Mouse (Mus musculus) urinary bladder, postnatal 25 days (tissue): Measurements from ENCODE around the gene Ptpa.
"Not testable (repeated sequence)": the region's sequence is repeated elsewhere in the genome, so short reads cannot be mapped to it uniquely, and the experiment has no call there.

Experiments
- DNase-seq: peaks from one replicate; pipeline ENCODE4 v3.0.0; 2022; ENCODE audit warnings: low spot score

The Ptpa gene

DNA sequence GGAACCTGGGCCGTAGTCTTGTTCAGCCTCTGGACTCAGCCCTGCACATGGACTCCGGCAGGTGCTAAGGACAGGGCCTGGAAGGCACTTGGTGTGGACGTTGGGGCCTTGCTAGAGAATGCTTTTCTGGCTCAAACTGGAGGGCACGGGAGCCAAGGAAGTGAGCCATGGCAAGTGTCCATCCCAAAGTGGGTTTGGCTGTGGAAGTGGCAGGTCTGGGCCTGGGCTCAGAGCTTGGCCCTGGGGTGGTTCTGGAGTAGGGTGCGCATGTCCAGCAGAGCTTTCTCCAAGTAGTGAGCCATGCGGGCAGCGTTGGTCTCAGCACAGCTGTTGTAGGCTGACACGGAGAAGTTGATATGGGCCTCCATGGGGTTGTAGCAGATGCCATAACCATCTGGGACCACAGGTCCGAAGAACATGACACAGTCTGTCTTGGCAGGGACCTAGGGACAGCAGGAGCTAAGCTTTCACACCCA lies 13.4 kb upstream of the Ptpa start:
- no peak for DNase-seq

DNA sequence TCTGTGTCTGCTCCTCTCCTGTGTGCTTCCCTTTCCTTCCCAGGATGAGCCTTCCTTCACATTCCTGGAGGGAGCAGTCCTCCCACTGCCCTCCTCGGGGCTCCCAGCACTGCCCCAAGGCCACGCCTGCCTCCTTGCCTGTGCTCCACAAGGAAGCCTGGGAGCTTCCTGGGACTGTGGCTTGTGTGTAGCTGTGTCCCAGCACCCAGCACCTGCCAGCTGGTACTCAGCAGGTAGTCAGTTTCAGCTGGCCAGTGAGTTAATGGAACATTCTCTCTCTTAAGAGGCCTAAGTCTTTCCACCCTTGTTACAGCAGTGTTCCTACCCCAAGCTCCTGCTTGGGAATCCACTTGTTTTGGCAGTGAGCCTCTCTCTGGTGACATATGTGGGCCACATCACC lies 13.0 kb upstream of the Ptpa start:
- no peak for DNase-seq

DNA sequence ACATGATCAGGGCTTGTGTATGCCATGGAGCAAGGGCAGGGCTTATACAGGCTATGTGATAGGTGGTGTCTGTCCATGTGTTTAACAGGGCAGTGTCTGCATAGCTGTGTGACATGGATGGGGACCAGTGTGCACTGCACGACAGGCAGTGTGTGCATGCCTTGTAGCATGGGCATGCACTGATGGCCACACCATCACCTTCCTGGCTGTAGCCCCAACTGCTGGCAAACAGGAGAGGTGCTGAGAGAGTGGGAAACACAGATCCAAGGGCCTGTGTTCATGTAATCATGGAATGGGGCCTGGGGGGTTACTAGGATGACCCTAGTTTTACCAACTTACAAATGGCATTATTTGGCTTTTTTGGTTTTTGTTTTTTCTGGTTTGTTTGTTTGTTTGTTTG lies 12.0 kb upstream of the Ptpa start:
- no peak for DNase-seq

DNA sequence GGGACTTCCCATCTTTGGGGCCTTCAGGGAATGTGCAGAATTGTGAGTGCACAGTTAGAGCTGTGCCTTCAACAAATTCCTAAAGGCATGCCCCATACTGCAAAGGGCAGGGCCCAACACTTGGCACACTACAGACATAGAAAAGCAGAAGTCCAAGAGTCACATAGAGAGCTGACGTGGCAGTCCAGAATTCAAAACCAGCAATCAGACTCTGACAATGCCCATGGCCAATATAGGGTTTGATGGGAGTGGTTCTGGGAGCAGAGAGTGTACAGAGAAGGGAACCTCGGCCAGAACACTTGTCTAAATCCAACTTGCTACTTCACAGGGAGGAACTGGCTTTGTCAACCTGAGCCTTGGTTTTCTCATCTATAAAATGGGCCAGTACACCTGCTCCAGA lies 8.6 kb upstream of the Ptpa start:
- DNase-seq = no peak

DNA sequence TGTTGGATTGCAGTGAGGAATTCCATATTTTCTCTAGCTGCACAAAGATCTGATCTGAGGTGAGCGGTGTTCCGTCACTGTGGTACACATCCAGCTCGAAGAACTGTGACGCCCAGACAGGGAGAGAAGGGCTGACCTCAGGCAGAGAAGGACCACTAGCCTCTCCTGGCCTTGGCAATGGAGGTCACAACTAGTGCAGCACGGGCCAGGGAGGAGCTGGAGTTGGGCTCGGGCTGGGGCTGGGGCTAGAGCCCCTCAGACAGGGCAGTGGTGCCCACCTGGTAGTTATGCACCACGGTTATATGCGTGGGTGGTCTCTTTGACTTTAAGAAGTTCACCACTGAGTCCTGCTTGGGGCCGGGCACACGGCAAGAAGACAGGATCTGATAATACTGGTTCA lies 8.1 kb upstream of the Ptpa start:
- DNase-seq = no peak

DNA sequence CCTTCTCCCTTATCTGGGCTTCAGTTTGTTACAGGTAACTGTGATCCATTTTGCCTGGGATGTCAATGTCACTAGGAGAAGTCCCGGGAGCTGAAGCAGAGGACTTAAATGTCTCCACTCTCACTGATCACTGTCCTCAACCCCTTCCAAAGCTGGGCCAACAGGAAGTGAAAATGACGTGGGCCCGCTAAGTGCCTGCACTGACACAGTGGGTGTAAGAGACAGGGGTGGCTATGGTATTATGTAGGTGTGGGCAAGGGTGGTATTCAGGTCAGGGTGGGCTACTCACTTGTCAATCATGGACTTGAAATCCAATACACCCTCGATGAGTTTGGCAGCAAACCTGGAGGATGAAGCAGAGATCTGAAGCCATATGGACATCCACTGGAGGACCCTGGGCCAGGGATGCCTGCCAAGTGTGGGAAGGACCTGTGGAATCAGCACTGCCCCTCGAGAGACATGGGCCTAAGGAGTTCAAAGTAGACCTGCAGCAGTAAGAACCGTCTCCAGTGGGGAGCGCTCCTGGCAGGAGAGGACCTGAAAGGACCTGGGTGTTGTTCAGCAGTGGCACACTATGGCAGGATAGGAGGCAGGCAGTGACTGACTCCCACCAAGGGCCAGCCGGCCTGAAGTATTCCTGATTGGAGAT lies 7.3 kb upstream of the Ptpa start:
- DNase-seq = no peak

DNA sequence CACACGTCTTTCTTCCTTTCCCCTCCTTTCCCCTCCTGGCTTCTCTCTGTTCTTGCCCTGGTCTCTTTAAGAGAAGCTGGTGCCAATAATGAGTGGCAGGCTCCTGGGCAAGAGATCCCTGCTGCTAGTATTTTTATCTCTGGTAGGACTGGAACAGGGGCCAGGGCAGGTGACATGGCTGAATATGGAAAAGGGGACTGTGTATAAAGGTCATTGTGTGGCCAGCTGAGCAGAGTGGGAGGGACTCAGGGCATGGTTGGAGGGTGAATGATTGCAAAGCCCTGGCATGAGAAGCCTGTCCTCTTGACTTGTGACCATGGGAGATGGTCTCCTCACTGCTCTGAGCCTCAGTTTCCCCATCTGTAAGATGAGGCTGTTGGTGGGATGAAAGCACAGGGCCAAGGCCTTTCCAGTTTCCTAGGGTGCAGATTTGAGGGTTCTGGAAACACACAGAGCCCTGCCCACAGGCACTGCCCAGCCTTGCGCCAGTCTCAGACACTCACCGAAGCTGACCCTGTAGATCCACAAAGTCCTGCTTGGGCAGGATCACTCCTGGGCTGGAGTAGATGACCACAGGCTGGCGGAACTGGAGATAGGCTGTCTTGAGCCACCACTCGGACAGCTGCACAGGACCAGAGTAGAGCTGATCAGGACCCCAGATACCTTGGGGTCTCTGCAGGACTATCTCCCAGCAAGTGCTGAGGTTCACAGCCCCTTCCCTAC lies 6.2 kb upstream of the Ptpa start:
- no peak for DNase-seq

DNA sequence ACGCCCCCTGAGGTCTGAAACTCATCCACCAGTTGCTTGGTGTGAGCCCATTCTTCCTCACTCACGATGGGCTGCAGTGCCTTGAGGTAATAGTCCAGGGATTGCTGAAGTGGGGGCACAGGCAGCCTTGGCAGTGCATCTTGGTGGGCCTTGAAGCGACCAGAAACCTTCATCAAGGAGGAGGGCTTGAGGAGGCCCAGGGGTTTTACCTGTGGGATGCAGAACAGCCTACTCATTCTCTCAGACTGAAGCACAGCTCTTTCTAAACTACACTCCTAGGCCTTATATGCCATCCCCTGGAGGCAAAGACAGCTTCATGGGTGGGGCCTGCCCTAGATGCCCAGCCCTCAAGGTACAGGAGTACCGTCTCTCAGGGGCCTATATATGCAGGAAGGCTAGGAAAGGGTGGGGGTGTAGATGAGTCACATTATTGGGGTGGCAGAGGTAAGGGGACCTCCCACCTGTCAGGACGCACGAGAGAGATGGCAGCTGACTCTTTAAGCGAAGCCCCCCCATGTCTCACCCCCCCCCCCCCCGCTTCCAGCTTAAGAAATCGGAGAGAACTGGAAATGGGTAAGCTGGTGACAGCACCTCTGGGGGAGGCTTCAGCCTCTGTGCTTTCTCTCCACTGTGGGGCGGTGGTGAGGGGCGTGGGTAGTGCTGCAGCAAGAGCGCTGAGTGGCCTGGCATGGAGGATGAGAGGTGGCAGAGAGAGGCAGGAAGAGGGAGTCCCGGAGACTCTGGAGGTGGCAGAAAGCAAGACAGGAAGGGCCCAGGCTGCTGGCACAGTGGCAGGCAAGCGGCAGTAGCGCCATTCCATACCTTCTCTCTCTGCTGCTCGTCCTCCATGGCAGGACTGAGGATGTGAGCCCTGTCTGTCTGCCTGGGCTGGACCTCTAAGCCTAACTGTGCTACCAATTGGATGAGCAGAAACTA lies 2.5 kb upstream of the Ptpa start:
- no peak for DNase-seq

DNA sequence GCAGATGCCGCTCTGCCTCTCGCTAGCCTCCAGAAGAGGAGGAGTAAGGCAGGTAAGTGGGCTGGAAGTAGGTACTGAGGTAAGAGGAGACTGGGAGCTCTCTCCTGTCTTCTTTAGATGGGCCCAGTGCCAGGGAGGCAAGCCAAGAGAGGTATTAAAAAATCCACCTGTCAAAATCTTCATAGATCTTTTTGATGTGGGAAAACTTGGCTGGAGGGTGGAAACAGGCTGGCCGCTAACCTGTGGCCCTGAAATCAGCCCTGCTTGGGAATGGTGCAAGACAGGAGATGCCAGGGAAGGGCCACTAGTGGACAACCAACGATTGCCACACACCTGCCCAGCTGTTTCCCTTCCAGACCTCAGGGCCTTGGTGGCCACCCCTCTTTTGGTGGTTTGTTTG lies 1.7 kb upstream of the Ptpa start:
- no peak for DNase-seq

DNA sequence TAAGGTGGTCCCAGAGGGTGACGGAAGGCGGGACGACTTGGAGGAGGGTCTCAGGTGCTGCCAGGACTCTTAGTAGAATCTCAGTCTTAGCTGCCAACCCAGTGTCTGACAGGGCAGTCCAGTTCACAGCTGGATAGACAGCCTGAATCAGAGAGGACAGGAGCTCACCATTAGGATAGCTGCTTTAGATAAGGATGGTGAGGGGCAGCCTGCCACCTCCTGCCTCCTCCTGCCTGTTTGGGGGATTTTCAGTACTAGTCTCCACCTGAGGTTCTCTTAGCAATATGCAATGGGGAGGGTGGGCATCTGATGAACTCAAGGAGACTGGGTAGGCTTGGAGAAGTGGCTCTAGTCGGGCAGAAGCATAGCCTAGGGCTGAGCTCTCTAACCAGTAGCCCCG lies 1.2 kb upstream of the Ptpa start:
- no peak for DNase-seq

DNA sequence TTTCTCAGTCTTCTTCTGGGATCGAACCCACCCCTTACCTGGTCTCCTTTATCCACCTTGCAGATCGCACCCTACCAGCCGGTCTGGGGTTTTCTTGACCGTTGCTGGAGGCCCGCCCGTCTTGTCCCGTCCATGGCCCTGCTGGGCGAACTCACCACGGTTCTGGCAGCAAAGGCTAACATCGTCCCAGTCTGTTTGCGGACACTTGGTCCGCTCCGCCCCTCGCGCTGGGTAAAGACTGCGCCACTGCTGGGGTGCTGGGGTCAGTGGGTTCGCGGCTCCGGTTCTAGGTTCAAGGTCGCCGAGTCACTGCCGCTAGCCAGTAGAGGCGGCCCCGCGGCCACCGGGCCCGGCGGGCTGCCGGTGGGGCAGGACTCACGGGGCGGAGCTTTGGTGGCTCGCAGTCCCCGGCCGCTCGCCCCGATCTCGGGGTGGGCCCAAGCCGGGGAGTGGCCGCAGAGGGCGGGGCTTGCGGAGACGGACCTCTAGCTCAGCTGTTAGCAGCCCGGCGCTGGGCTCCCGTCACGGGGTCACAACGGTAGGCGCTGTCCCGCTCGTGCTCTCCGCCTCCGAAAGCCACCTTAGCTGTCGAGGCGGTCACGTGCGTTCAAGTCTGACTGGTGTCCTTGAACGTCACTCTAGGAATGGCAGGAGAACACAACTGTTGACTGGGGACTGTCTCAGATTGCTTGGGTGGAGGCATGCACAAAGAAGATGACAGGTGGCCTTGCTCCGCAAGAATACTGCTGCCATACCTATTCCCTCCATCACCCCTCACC lies 493 bp upstream of the Ptpa start, which contains the start of gene Crat:
Gene Crat, minus strand, starts transcription at position 657 of the 779 bp plus-strand sequence.
- peak; percentile 87 for DNase-seq

DNA sequence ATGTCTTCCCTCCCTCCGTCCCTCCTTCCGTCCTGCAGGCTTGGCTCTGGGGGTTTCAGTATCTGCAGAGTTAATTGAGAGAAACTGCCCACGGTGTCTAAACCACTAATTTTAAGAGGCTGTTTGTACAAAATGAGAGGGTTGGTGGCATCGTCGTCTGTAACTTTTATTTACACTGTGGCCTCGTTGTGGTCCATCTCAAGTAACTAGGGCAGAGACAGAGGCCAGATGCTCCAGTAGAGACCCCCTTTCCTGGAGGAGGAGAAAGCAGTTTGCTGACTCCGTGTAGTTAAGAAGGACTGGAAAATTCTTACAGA lies 768 bp downstream of the Ptpa start:
- DNase-seq = no peak

DNA sequence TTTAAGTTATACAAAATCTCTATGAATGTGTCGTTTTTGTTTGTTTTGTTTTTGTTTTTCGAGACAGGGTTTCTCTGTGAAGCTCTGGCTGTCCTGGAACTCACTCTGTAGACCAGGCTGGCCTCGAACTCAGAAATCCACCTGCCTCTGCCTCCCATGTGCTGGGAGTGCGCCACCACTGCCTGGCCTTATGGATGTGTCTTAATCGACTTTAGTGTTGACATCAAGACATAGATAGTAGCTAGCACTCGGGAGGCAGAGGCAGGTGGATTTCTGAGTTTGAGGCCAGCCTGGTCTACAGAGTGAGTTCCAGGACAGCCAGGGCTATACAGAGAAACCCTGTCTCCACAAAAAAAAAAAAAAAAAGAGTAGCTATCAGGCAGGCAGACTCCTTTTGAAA lies 1.3 kb downstream of the Ptpa start:
- DNase-seq = not testable (repeated sequence)

DNA sequence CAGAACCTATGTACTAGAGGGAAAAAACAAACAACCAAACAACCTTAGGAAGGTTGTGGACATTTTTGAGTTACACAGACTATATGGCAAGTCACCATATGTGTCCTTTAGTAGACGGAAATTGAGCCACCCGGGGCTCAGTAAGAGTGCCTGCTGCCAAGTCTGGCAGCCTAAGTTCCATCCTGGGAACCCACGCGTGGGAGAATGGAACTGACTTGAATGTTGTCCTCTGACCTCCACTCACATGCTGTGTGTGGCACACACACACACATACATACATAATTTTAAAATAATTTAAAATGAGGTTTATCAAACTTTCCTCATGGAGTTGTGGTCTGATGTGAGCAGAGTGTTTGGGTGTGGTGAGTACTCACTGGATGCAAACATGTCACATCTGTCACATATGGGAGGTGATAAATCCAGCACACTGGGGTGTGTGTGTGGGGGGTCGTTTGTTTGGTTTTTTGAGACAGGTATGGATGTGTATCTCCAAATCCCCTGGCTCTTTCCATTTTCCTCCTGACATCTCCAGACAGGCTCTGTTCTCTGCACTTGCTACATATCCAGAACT lies 1.8 kb downstream of the Ptpa start:
- DNase-seq = no peak

DNA sequence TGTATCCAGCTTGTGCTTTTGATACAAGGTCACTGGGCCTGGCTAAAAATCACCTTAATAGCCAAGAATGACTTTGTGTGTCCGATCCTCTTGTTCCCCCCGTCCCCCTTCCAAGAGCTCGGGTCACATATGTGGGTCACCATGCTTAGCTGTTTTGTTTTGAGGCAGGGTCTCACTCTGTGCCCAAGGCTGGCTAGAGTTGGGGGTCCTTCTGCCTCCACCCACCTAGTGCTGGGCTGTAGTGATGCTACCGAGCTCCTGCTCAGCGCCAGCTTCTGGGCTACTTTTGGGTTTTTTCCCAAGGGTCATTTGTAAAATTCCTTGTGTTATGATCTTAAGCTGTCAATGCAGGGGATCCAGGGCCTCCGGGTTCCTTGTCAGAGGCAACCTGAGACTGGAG lies 2.4 kb downstream of the Ptpa start:
- no peak for DNase-seq

DNA sequence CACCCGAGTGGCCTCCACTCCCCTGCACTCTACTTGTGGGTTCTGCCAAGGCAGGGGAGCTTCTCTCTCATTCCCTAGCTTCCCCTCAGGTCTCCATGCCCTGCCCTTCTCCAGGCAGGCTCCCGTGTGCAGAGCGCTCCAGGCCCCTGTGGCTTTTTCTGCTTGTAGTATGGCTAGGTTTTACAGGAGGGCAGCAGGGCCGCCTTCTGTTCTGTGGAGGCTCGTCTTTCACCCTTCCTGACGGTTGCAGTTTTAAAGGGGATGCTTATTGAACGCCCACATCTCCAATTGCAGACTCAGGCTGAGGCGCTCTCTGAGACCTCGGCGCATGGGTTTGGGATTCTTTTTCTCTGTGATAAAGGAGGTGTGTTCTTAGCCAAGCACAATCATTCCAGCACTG lies 3.3 kb downstream of the Ptpa start:
- DNase-seq = no peak

DNA sequence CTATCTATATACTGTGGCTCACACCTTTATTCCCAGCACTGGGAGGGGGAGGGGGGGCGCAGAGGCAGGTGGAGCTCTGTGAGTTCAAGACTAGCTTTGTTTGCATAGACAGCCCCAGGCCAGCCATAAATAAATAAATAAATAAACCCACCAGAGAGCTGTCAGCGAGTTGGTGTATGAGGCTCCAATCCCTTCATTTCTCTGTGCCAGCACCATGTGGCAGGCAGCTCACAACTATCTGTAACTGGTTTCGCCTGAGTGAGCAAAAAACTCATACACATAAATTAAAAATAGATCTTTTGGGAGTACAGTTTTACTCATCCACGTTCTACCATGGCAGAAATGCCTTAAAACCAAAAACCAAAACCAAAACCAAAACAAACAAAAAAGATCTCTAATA lies 5.6 kb downstream of the Ptpa start:
- DNase-seq = no peak

DNA sequence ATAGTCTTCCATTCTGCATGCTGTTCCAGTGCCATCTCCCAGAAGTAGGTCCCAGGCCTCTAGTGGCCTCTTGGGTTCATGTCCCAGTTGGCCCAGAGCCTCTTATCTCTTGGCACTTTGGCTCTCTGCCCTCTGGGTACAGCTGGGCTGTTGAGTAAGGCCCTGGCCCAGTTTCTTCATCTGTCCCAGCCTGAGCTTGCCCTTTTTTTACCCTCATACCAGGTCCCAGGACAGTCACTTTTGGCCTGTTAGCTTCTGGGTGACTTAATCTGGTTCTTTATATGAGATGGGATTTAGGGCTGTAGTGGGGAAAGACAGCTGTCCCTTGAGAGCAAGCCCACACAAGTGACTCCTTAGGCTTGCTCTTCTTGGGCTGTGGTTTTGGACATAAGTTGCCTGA lies 13.3 kb downstream of the Ptpa start:
- no peak for DNase-seq

DNA sequence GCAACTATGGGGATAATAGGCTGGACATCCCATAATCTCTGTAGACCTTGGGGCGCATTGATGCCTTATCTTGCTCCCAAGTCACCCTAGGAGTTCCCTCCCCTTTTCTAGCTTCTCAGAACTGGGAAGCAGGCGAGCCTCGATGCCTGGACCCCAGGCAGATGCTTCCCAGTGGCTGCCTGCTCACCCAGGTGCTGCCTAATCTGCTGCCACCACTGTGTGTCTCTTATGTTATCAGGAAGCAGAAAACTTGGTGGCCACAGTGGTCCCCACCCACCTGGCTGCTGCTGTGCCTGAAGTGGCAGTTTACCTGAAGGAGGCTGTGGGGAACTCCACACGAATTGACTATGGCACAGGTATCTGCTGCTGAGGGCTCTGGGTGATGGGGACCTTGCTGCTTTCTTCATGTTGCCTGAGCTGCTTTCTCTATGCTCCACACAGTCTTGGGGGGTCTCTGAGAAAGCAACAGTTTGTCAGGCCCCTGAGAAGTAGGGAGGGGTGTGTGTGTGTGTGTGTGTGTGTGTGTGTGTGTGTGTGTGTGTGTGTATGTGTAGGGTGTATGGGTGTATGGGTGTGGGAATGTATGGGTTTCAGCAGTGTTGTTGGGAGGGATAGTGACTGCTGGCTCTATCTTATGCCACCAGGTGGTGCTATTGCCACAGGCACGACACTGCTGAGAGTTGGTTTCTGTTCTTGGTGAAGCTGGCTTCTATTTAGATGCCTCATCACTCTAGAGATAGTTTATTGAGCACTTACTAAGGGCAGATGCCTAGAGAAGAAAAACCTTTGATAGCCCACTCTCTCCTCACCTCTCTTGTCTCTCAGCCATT lies 19.7 kb downstream of the Ptpa start:
- peak; percentile 59 for DNase-seq

DNA sequence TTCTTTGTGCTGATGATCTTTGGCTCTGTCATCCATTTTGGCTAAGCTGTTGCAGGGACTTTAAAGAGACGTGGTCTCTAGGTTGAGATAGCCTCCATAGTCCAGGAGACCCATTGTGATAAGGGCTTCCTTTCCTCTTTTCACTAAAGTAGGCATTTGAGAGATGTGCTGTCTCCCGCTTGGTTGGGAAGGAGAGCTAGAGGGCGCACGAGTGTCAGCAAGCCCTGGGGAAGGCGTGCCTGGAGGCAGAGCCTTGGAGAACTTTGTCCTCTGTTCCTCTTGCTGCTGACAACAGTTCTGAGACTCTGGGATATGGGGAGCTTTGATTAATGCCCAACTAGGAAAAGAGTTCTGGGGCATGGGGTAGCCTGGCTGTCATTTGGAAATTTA lies 20.3 kb downstream of the Ptpa start:
- no peak for DNase-seq

DNA sequence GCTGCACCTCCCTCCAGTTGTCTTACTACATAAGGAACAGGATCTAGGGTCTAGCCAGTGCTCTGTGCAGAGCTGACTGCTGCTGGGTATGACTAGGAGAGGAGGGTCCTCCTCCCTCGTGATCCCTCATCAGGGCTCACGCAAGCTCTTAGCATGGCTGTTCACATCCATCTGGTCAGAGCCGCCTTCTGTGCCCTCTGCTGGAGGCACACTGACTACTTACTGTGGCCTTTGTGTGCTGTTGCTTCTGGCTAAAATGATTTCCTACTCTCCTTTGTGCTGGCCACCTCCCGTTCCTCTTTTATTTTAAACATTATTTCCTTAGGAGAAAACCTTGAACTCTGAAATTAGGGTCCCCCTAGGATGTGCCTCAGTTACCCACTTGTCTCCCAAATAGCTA lies 21.0 kb downstream of the Ptpa start:
- DNase-seq = no peak
